Mouse (Mus musculus) spleen, adult 2 months (tissue): ENCODE results near the gene Grid1.

Experiments
- CTCF ChIP-seq: fragments of 200-500 bp; IDR thresholded peaks from 2 replicates; pipeline ENCODE4 v1.5.1; 2011; ENCODE audit warnings: mild to moderate bottlenecking, inconsistent platforms; ENCODE audit not compliant: insufficient read depth, insufficient read length, insufficient replicate concordance; ENCODE audit errors: extremely low read depth
- POLR2A ChIP-seq: fragments of 200-500 bp; IDR thresholded peaks from 2 replicates; pipeline ENCODE4 v1.6.1; 2011; ENCODE audit warnings: low read depth, low read length, inconsistent platforms

DNA sequence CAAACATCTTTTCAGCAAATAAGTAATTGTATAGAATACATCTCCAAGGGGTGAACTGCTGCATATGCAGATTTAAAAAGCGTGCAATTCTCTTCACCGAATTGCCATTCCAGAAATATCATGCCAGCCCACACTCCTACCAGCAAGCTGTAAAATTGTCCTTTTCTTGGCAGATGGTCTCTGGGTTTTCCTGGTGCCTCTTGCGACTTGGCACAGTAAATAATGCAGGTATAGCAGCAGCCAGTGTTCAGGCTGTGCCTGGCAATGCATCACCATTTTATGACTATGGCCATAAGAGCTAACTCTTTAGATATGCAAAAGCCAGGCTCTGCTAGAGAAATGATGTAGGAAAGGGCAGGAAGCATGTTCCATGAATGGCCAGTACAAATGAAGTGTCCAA is 734.4 kb downstream of the Grid1 start:
- TF ChIP-seq POLR2A (no peak), CTCF (no peak)
